Mouse (Mus musculus) left cerebral cortex, adult 9 months (tissue): ENCODE data around the gene Sctr.

Source experiments
- DNase-seq, 2 experiments: peaks; one replicate each; pipeline ENCODE4 v3.0.0; 2022; ENCODE audit warnings: low spot score in 2 of 2

Gene Sctr

GRCm38 (mm10) chr1:120100456-120101226 lies 93.9 kb downstream of the Sctr start:
- no peak for DNase-seq

GRCm38 (mm10) chr1:120101227-120101609 lies 94.5 kb downstream of the Sctr start:
- DNase-seq, result no peak

GRCm38 (mm10) chr1:120105556-120105959 lies 98.9 kb downstream of the Sctr start:
- DNase-seq, result no peak

GRCm38 (mm10) chr1:120109741-120110432 lies 103.2 kb downstream of the Sctr start:
- DNase-seq, result no peak

GRCm38 (mm10) chr1:120111766-120112165 lies 105.1 kb downstream of the Sctr start:
- no peak for DNase-seq

GRCm38 (mm10) chr1:120112251-120113187 lies 105.8 kb downstream of the Sctr start:
- no peak for DNase-seq
